Mouse (Mus musculus): ENCODE results near the gene Skap1.

DNA sequence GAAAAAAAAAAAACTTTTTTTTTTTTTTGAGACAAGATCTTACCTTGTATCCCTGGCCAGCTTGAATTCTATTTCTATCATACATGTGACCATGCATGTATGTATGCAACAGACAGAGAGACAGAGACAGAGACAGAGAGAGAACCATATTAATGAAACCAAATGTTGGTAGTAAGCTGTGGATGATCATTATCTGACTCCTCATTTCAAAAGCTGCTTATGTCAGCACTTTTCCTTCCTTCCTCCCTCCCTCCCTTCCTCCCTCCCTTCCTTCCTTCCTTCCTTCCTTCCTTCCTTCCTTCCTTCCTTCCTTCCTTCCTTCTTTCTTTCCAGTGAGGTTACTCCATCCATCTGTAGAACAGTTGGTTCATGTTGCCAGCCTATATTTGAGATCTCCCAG, 18.8 kb downstream of the Skap1 start:
- no peak for TF ChIP-seq CTCF (IDR thresholded peaks at IDR 0.05; ENCODE audit: borderline replicate concordance, insufficient read depth, low read length)
- TF ChIP-seq POLR2A (IDR thresholded peaks at IDR 0.05; ENCODE audit: low read depth, low read length): no peak
